Mouse (Mus musculus) urinary bladder, adult 2 months (tissue): Measurements from ENCODE around the gene Draxin. TPM values are rescaled to one million over a fixed set of nuclear protein-coding genes. Genes with fewer than 3 reads are reported as not detected.
"Not testable (repeated sequence)": the region's sequence is repeated elsewhere in the genome, so short reads cannot be mapped to it uniquely, and the experiment has no call there.

Experiments
- DNase-seq: peaks from one replicate; pipeline ENCODE4 v3.0.0; 2022; ENCODE audit warnings: low spot score
- polyA plus RNA-seq: library from polyadenylated mRNA; depleted of rRNA; stranded (reverse); fragments of >200 nt; gene quantifications from 2 replicates; pipeline ENCODE4 v1.2.3, GENCODE M21; 2012; rRNA removed

Draxin gene
- 0.01 and 0.04 TPM in 2 replicates for polyA plus RNA-seq

- DNase-seq = no peak
Measured at GRCm38 (mm10) chr4:148130561-148131413, at the start of gene Draxin. TSS of gene Draxin (minus strand) at chr4:148130698.

- DNase-seq = no peak
Measured at GRCm38 (mm10) chr4:148177716-148178115, 47.2 kb upstream of the Draxin start.

- DNase-seq = not testable (repeated sequence)
Measured at GRCm38 (mm10) chr4:148176603-148177002, 46.1 kb upstream of the Draxin start.

- DNase-seq = no peak
Measured at GRCm38 (mm10) chr4:148174495-148174862, 44.0 kb upstream of the Draxin start.

GRCm38 (mm10) chr4:148173811-148174494 is 43.5 kb upstream of the Draxin start:
- DNase-seq = no peak

GRCm38 (mm10) chr4:148171261-148171660 is 40.8 kb upstream of the Draxin start:
- DNase-seq = no peak

- DNase-seq = no peak
Measured at GRCm38 (mm10) chr4:148170842-148171241, 40.3 kb upstream of the Draxin start.

GRCm38 (mm10) chr4:148169586-148169985 is 39.1 kb upstream of the Draxin start:
- no peak for DNase-seq

- no peak for DNase-seq
Measured at GRCm38 (mm10) chr4:148168287-148168686, 37.8 kb upstream of the Draxin start.

GRCm38 (mm10) chr4:148166986-148167385 is 36.5 kb upstream of the Draxin start:
- DNase-seq = no peak

GRCm38 (mm10) chr4:148166431-148166830 is 35.9 kb upstream of the Draxin start:
- DNase-seq = no peak

GRCm38 (mm10) chr4:148165551-148165950 is 35.1 kb upstream of the Draxin start:
- DNase-seq = no peak

GRCm38 (mm10) chr4:148164461-148164860 is 34.0 kb upstream of the Draxin start:
- DNase-seq = no peak

GRCm38 (mm10) chr4:148164002-148164439 is 33.5 kb upstream of the Draxin start:
- peak; percentile 66 for DNase-seq

GRCm38 (mm10) chr4:148160436-148161390 is 30.2 kb upstream of the Draxin start, which contains the start of the genes Fbxo44 and Fbxo2:
TSS of gene Fbxo44 (minus strand) at chr4:148160482.
TSS of gene Fbxo2 (plus strand) at chr4:148160621.
- no peak for DNase-seq

GRCm38 (mm10) chr4:148159544-148160435 is 29.3 kb upstream of the Draxin start:
- peak; percentile 77 for DNase-seq

GRCm38 (mm10) chr4:148158436-148159348 is 28.2 kb upstream of the Draxin start:
- DNase-seq = no peak

- DNase-seq = no peak
Measured at GRCm38 (mm10) chr4:148154982-148155381, 24.5 kb upstream of the Draxin start.

- no peak for DNase-seq
Measured at GRCm38 (mm10) chr4:148154006-148154405, 23.5 kb upstream of the Draxin start.
